Mouse (Mus musculus) stomach, embryonic 14.5 days (tissue): ENCODE data around the gene 2700097O09Rik. TPM values are rescaled to one million over a fixed set of nuclear protein-coding genes. Genes with fewer than 3 reads are reported as not detected.
"Not testable (repeated sequence)": the region's sequence is repeated elsewhere in the genome, so short reads cannot be mapped to it uniquely, and the experiment has no call there.

Experiments used
- ATAC-seq: fragments of 200-750 bp; cut with Nextera tagmentation; 2 replicates; pipeline ENCODE4 v1.8.0; 2017; ENCODE audit warnings: low read depth, moderate TSS enrichment; ENCODE audit not compliant: insufficient number of reproducible peaks, insufficient read depth, low FRiP score
- H3K27ac ChIP-seq: fragments of 300-500 bp; sonication (generic); 2 replicates; pipeline ENCODE4 v1.5.1; 2014; ENCODE audit warnings: mild to moderate bottlenecking, low read length, moderate library complexity, mixed read lengths
- H3K27me3 ChIP-seq: fragments of 300-500 bp; sonication (generic); 2 replicates; pipeline ENCODE4 v1.6.1; 2014; ENCODE audit warnings: low read length, control low read depth, mixed read lengths; ENCODE audit not compliant: control insufficient read depth, insufficient read depth
- H3K36me3 ChIP-seq: fragments of 300-500 bp; sonication (generic); 2 replicates; pipeline ENCODE4 v1.6.1; 2014; ENCODE audit warnings: mild to moderate bottlenecking, control low read depth, low read length, moderate library complexity, mixed read lengths; ENCODE audit not compliant: control insufficient read depth, insufficient read depth
- H3K4me1 ChIP-seq: fragments of 300-500 bp; sonication (generic); 2 replicates; pipeline ENCODE4 v1.6.1; 2014; ENCODE audit warnings: low read length, control low read depth, mixed read lengths; ENCODE audit not compliant: control insufficient read depth, insufficient read depth
- H3K4me2 ChIP-seq: fragments of 300-500 bp; sonication (generic); replicated peaks from 2 replicates; pipeline ENCODE4 v1.6.1; 2014; ENCODE audit warnings: low read depth, low read length, control low read depth
- H3K4me3 ChIP-seq: fragments of 300-500 bp; sonication (generic); 2 replicates; pipeline ENCODE4 v1.5.1; 2014; ENCODE audit warnings: low read depth, low read length, control low read depth
- H3K9ac ChIP-seq: fragments of 300-500 bp; sonication (generic); replicated peaks from 2 replicates; pipeline ENCODE4 v1.6.1; 2014; ENCODE audit warnings: low read depth, mild to moderate bottlenecking, control low read depth, low read length, moderate library complexity, mixed read lengths
- H3K9me3 ChIP-seq: fragments of 300-500 bp; sonication (generic); 2 replicates; pipeline ENCODE4 v1.6.1; 2016; ENCODE audit warnings: low read depth, low read length, control low read depth; ENCODE audit not compliant: control insufficient read depth
- WGBS: fragments of 180-500 bp; shearing (Covaris S2); extraction: QIAGEN DNeasy Blood & Tissue Kit; methylation state at CpG from one replicate; pipeline ENCODE4 v1.1.7; 2014; 5-methylcytosine and 5-hydroxymethylcytosine counted together
- polyA plus RNA-seq: library from polyadenylated mRNA; unstranded; fragments of >200 nt; fragmentation: Nextera tagmentation; extraction: Ambion mirVana; gene quantifications from 2 replicates; pipeline ENCODE4 v1.2.1, GENCODE M21; 2014

Gene 2700097O09Rik
- polyA plus RNA-seq, 1 experiment from 2014 or later = 33.0 TPM

GRCm38 (mm10) chr12:55003843-55004242 is 76.1 kb downstream of the 2700097O09Rik start:
- ATAC-seq = no peak
- Histone ChIP-seq H3K4me1 (no peaks in the 10 kb centered on the region), H3K27me3 (no peaks in the 10 kb centered on the region), H3K27ac (no peak overlapping the region), H3K36me3 (no peaks in the 10 kb centered on the region), H3K9me3 (0 out of 2 replicates have a peak, but pooled peaks cover 4% of the 10 kb centered on the region), H3K4me2 (no peak overlapping the region), H3K9ac (no peak overlapping the region), H3K4me3 (no peak overlapping the region)
- 81% methylated on average over 5 of the region's 5 CpGs for WGBS

- H3K27me3 ChIP-seq, H3K27ac ChIP-seq, H3K36me3 ChIP-seq, H3K9ac ChIP-seq, H3K4me3 ChIP-seq, H3K9me3 ChIP-seq, H3K4me1 ChIP-seq, ATAC-seq, H3K4me2 ChIP-seq: not testable (repeated sequence)
- WGBS = 88% methylated on average over 7 of the region's 7 CpGs
Observed at GRCm38 (mm10) chr12:55002532-55002931, 77.4 kb downstream of the 2700097O09Rik start.

- H3K4me2 ChIP-seq = no peak overlapping the region
- no peak for ATAC-seq
- H3K27me3 ChIP-seq = no peaks in the 10 kb centered on the region
- H3K4me1 ChIP-seq = no peaks in the 10 kb centered on the region
- no peaks in the 10 kb centered on the region for H3K9me3 ChIP-seq
- H3K36me3 ChIP-seq = no peaks in the 10 kb centered on the region
- no peak overlapping the region for H3K27ac ChIP-seq
- 77% methylated on average over 14 of the region's 14 CpGs for WGBS
- H3K4me3 ChIP-seq = no peak overlapping the region
- no peak overlapping the region for H3K9ac ChIP-seq
Observed at GRCm38 (mm10) chr12:54999016-54999690, 80.8 kb downstream of the 2700097O09Rik start.

- no peak overlapping the region for H3K4me3 ChIP-seq
- no peaks in the 10 kb centered on the region for H3K27me3 ChIP-seq
- no peak for ATAC-seq
- no peak overlapping the region for H3K4me2 ChIP-seq
- H3K4me1 ChIP-seq = no peaks in the 10 kb centered on the region
- H3K27ac ChIP-seq = no peak overlapping the region
- no peak overlapping the region for H3K9ac ChIP-seq
- 61% methylated on average over 5 of the region's 5 CpGs for WGBS
- H3K36me3 ChIP-seq = no peaks in the 10 kb centered on the region
- H3K9me3 ChIP-seq = no peaks in the 10 kb centered on the region
Observed at GRCm38 (mm10) chr12:54998411-54998810, 81.5 kb downstream of the 2700097O09Rik start.

GRCm38 (mm10) chr12:54996979-54997474 is 82.9 kb downstream of the 2700097O09Rik start:
- ATAC-seq = no peak
- Histone ChIP-seq H3K9me3 (no peaks in the 10 kb centered on the region), H3K36me3 (no peaks in the 10 kb centered on the region), H3K27me3 (no peaks in the 10 kb centered on the region), H3K4me3 (no peak overlapping the region), H3K9ac (no peak overlapping the region), H3K4me1 (no peaks in the 10 kb centered on the region), H3K27ac (no peak overlapping the region), H3K4me2 (no peak overlapping the region)
- 83% methylated on average over 6 of the region's 6 CpGs for WGBS

- no peak overlapping the region for H3K4me3 ChIP-seq
- H3K27ac ChIP-seq = no peak overlapping the region
- no peaks in the 10 kb centered on the region for H3K9me3 ChIP-seq
- no peaks in the 10 kb centered on the region for H3K27me3 ChIP-seq
- H3K36me3 ChIP-seq = no peaks in the 10 kb centered on the region
- H3K4me1 ChIP-seq = no peaks in the 10 kb centered on the region
- no peak for ATAC-seq
- H3K4me2 ChIP-seq = no peak overlapping the region
- no peak overlapping the region for H3K9ac ChIP-seq
- 60% methylated on average over 3 of the region's 3 CpGs for WGBS
Observed at GRCm38 (mm10) chr12:54995965-54996364, 83.9 kb downstream of the 2700097O09Rik start.

Other genes with a start within 250 kb of the 2700097O09Rik start
- 214 and 230 TPM in 2 replicates for gene Cfl2, start 217.2 kb downstream of the 2700097O09Rik start, polyA plus RNA-seq
- gene Gm20403, start 93.6 kb downstream of the 2700097O09Rik start, polyA plus RNA-seq = not detected in 2 replicates
- 19.8 and 22.4 TPM in 2 replicates for gene Baz1a, start 65.8 kb downstream of the 2700097O09Rik start, polyA plus RNA-seq
- gene Srp54a, start 152 bp upstream of the 2700097O09Rik start, polyA plus RNA-seq = 169 and 185 TPM in 2 replicates
- gene Fam177a, start 44.4 kb upstream of the 2700097O09Rik start, polyA plus RNA-seq = 27.4 and 28.1 TPM in 2 replicates
- gene Srp54b, start 75.0 kb upstream of the 2700097O09Rik start, polyA plus RNA-seq = 68.8 and 77.2 TPM in 2 replicates
- gene 1700047I17Rik2, start 119.5 kb upstream of the 2700097O09Rik start, polyA plus RNA-seq = 2.2 and 4.5 TPM in 2 replicates
- 68.1 and 82.2 TPM in 2 replicates for gene Srp54c, start 150.1 kb upstream of the 2700097O09Rik start, polyA plus RNA-seq
- 29.5 and 30.4 TPM in 2 replicates for gene 1110008L16Rik, start 219.5 kb upstream of the 2700097O09Rik start, polyA plus RNA-seq
- 13.5 and 17.0 TPM in 2 replicates for gene Ppp2r3c, start 222.9 kb upstream of the 2700097O09Rik start, polyA plus RNA-seq